Mouse (Mus musculus): ENCODE measurements around the gene Lrrc8b. TPM values are rescaled to one million over a fixed set of nuclear protein-coding genes. Genes with fewer than 3 reads are reported as not detected.
A peak's percentile ranks its signal among the peaks of the same experiment; 100 is the strongest.

The Lrrc8b gene
- total RNA-seq, 1 experiment: 3.4 TPM

GRCm38 (mm10) chr5:105401536-105401935, 14.0 kb upstream of the Lrrc8b start:
- Histone ChIP-seq H3K4me3 (ENCODE audit: insufficient read depth in 1 of 2, low read depth in 1 of 2, low read length in 2 of 2, poor library complexity in 1 of 2, severe bottlenecking in 1 of 2) (no peak overlapping the region), H3K9ac (ENCODE audit: insufficient read depth, low read depth, low read length, poor library complexity, severe bottlenecking) (no peak overlapping the region), H3K9me3 (ENCODE audit: control insufficient read depth, insufficient read depth, low read depth, low read length) (no peaks in the 10 kb centered on the region), H3K27ac (ENCODE audit: insufficient read depth, low read depth, low read length, poor library complexity, severe bottlenecking) (no peak overlapping the region), H3K4me1 (ENCODE audit: control insufficient read depth in 2 of 2, insufficient read depth in 2 of 2, low read length in 2 of 2, poor library complexity in 1 of 2) (no peaks in the 10 kb centered on the region), H3K36me3 (ENCODE audit: control insufficient read depth, insufficient read depth, low read length, poor library complexity, severe bottlenecking) (no peaks in the 10 kb centered on the region)
- TF ChIP-seq HCFC1 (IDR thresholded peaks at IDR 0.05; ENCODE audit: borderline replicate concordance, insufficient read depth, low read length): no peak
- no peak for TF ChIP-seq MAFK (IDR thresholded peaks at IDR 0.05; ENCODE audit: insufficient read depth, low read depth, low read length)
- no peak for TF ChIP-seq ZNF384 (IDR thresholded peaks at IDR 0.05; ENCODE audit: low read depth, low read length)
- TF ChIP-seq ZC3H11A (IDR thresholded peaks at IDR 0.05; ENCODE audit: borderline replicate concordance, low read depth, low read length): no peak
- no peak for TF ChIP-seq CHD2 (IDR thresholded peaks at IDR 0.05; ENCODE audit: low read depth, low read length)
- no peak for DNase-seq (ENCODE audit: low read depth, low spot score)
- in situ Hi-C loops (cut with MboI; ENCODE audit: low sequenced_read_pairs in 2 of 2, unreplicated experiment in 2 of 2): loop anchor here in 1 of 2 experiments (10.0 kb wide), 2 partner anchors 243 to 463 kb away; no protein-coding TSS in a partner anchor

- in situ Hi-C loops (cut with MboI; ENCODE audit: low sequenced_read_pairs in 2 of 2, unreplicated experiment in 2 of 2): loop anchor here (5.0 to 10.0 kb wide), 4 partner anchors 240 to 462 kb away; no protein-coding TSS in a partner anchor
- Histone ChIP-seq H3K4me1 (ENCODE audit: control insufficient read depth in 2 of 2, insufficient read depth in 2 of 2, low read length in 2 of 2, poor library complexity in 1 of 2) (no peaks in the 10 kb centered on the region), H3K9me3 (ENCODE audit: control insufficient read depth, insufficient read depth, low read depth, low read length) (no peaks in the 10 kb centered on the region), H3K9ac (ENCODE audit: insufficient read depth, low read depth, low read length, poor library complexity, severe bottlenecking) (no peak overlapping the region), H3K36me3 (ENCODE audit: control insufficient read depth, insufficient read depth, low read length, poor library complexity, severe bottlenecking) (no peaks in the 10 kb centered on the region), H3K27ac (ENCODE audit: insufficient read depth, low read depth, low read length, poor library complexity, severe bottlenecking) (no peak overlapping the region), H3K4me3 (ENCODE audit: insufficient read depth in 1 of 2, low read depth in 1 of 2, low read length in 2 of 2, poor library complexity in 1 of 2, severe bottlenecking in 1 of 2) (no peak overlapping the region)
- TF ChIP-seq ZC3H11A (IDR thresholded peaks at IDR 0.05; ENCODE audit: borderline replicate concordance, low read depth, low read length): peak; percentile 98
- no peak for TF ChIP-seq MAFK (IDR thresholded peaks at IDR 0.05; ENCODE audit: insufficient read depth, low read depth, low read length)
- peak; percentile 59 for DNase-seq (ENCODE audit: low read depth, low spot score)
These were observed 10.6 kb upstream of the Lrrc8b start for GRCm38 (mm10) chr5:105404961-105405360.

GRCm38 (mm10) chr5:105407661-105408060, 7.9 kb upstream of the Lrrc8b start:
- H3K27ac ChIP-seq (ENCODE audit: insufficient read depth, low read depth, low read length, poor library complexity, severe bottlenecking): no peak overlapping the region
- H3K9me3 ChIP-seq (ENCODE audit: control insufficient read depth, insufficient read depth, low read depth, low read length): no peaks in the 10 kb centered on the region
- DNase-seq (ENCODE audit: low read depth, low spot score): no peak
- TF ChIP-seq ZC3H11A (IDR thresholded peaks at IDR 0.05; ENCODE audit: borderline replicate concordance, low read depth, low read length): no peak
- in situ Hi-C loops (cut with MboI; ENCODE audit: low sequenced_read_pairs in 2 of 2, unreplicated experiment in 2 of 2): loop anchor here (5.0 to 10.0 kb wide), 4 partner anchors 237 to 460 kb away; no protein-coding TSS in a partner anchor
- H3K36me3 ChIP-seq (ENCODE audit: control insufficient read depth, insufficient read depth, low read length, poor library complexity, severe bottlenecking): no peaks in the 10 kb centered on the region
- H3K9ac ChIP-seq (ENCODE audit: insufficient read depth, low read depth, low read length, poor library complexity, severe bottlenecking): no peak overlapping the region
- no peak overlapping the region for H3K4me3 ChIP-seq (ENCODE audit: insufficient read depth in 1 of 2, low read depth in 1 of 2, low read length in 2 of 2, poor library complexity in 1 of 2, severe bottlenecking in 1 of 2)
- H3K4me1 ChIP-seq (ENCODE audit: control insufficient read depth in 2 of 2, insufficient read depth in 2 of 2, low read length in 2 of 2, poor library complexity in 1 of 2): no peaks in the 10 kb centered on the region

GRCm38 (mm10) chr5:105409092-105409491, 6.5 kb upstream of the Lrrc8b start:
- Histone ChIP-seq H3K9me3 (ENCODE audit: control insufficient read depth, insufficient read depth, low read depth, low read length) (no peaks in the 10 kb centered on the region), H3K27ac (ENCODE audit: insufficient read depth, low read depth, low read length, poor library complexity, severe bottlenecking) (no peak overlapping the region), H3K9ac (ENCODE audit: insufficient read depth, low read depth, low read length, poor library complexity, severe bottlenecking) (no peak overlapping the region), H3K36me3 (ENCODE audit: control insufficient read depth, insufficient read depth, low read length, poor library complexity, severe bottlenecking) (no peaks in the 10 kb centered on the region), H3K4me3 (ENCODE audit: insufficient read depth in 1 of 2, low read depth in 1 of 2, low read length in 2 of 2, poor library complexity in 1 of 2, severe bottlenecking in 1 of 2) (no peak overlapping the region), H3K4me1 (ENCODE audit: control insufficient read depth in 2 of 2, insufficient read depth in 2 of 2, low read length in 2 of 2, poor library complexity in 1 of 2) (no peaks in the 10 kb centered on the region)
- in situ Hi-C loops (cut with MboI; ENCODE audit: low sequenced_read_pairs in 2 of 2, unreplicated experiment in 2 of 2): loop anchor here (5.0 to 10.0 kb wide), 4 partner anchors 236 to 458 kb away; no protein-coding TSS in a partner anchor
- DNase-seq (ENCODE audit: low read depth, low spot score): no peak
- TF ChIP-seq ZNF384 (IDR thresholded peaks at IDR 0.05; ENCODE audit: low read depth, low read length) (no peak), ZC3H11A (IDR thresholded peaks at IDR 0.05; ENCODE audit: borderline replicate concordance, low read depth, low read length) (no peak), HCFC1 (IDR thresholded peaks at IDR 0.05; ENCODE audit: borderline replicate concordance, insufficient read depth, low read length) (no peak), MAFK (IDR thresholded peaks at IDR 0.05; ENCODE audit: insufficient read depth, low read depth, low read length) (no peak), CHD2 (IDR thresholded peaks at IDR 0.05; ENCODE audit: low read depth, low read length) (no peak)

All from ES-E14 (cell line).